Mouse (Mus musculus): Measurements from ENCODE around the gene Pygo1.

- TF ChIP-seq GABPA (IDR thresholded peaks at IDR 0.05; ENCODE audit: insufficient replicate concordance, low read depth, low read length) (peak; percentile 88; the same call in 1 of the 2 replicates), MAX (IDR thresholded peaks at IDR 0.05; ENCODE audit: low read length) (peak; percentile 77), CTCF (conservative IDR thresholded peaks at IDR 0.05 in 1 of 2, IDR thresholded peaks at IDR 0.05 in 1 of 2; ENCODE audit: low read depth in 2 of 2, low read length in 2 of 2) (no peak), JUND (conservative IDR thresholded peaks at IDR 0.05; ENCODE audit: low read depth, low read length) (no peak), USF2 (conservative IDR thresholded peaks at IDR 0.05; ENCODE audit: low read depth, low read length) (no peak), POLR2A (IDR thresholded peaks at IDR 0.05; ENCODE audit: low read depth, low read length) (peak; percentile 48)
These were observed 60.1 kb downstream of the Pygo1 start, which contains the start of the genes Ccpg1os and Ccpg1 for GRCm38 (mm10) chr9:72985250-72986220.
